Mouse (Mus musculus): ENCODE results near the gene Hspa1a. TPM values are rescaled to one million over a fixed set of nuclear protein-coding genes. Genes with fewer than 3 reads are reported as not detected.
"Not testable (repeated sequence)": the region's sequence is repeated elsewhere in the genome, so short reads cannot be mapped to it uniquely, and the experiment has no call there.

Gene Hspa1a
- total RNA-seq, 2 experiments from 2014 or later = 195 to 256 TPM

- no peak for DNase-seq (ENCODE audit: low spot score in 2 of 2)
These were observed 21.2 kb downstream of the Hspa1a start for GRCm38 (mm10) chr17:34950514-34951455.

- DNase-seq (ENCODE audit: low spot score in 2 of 2) = no peak
These were observed 22.4 kb downstream of the Hspa1a start for GRCm38 (mm10) chr17:34949553-34949969.

DNA sequence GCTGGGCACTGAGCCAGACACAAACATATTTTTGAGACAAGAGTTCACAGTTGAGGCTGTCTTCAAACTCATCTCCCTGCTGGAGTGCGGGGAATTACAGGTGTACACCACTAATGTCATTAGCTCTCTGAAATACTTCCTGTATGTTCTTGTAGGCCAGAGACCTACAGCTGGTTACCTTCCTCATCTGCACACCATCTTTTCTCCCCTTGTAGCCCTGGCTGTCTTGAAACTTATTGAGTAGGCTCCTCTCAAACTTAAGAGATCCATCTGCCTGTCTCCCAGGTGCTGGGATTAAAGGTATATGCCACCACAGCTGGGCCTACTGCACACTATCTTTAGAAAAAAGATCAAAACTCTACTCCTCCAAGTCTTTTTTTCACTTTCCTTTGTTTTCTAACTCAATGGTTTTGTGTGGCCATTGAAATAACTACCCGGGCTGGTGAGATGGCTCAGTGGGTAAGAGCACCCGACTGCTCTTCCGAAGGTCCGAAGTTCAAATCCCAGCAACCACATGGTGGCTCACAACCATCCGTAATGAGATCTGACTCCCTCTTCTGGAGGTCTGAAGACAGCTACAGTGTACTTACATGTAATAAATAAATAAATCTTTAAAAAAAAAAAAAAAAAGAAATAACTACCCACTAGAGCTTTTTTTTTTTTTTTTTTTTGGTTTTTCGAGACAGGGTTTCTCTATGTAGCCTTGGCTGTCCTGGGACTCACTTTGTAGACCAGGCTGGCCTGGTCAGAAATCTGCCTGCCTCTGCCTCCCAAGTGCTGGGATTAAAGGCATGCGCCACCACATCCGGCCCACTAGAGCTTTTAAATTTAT is 23.0 kb downstream of the Hspa1a start:
- DNase-seq (ENCODE audit: low spot score in 2 of 2) = not testable (repeated sequence)

DNA sequence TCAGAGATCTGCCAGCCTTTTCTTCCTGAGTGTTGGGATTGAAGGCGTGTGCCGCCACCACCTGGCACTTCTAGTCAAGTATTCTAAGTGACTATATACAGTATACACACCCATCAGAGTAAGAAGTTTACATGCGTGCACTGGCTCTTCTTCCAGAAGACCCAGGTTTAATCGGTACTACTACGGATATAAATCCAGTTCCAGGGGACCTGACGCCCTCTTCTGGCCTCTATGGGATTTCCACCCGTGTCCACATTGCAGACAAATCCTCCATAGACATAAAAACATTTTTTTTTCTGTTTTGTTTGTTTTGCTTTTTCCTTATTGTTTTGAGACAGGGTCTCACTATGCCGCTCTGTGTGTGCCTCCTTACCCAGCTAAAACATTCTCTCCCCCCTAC is 24.4 kb downstream of the Hspa1a start:
- no peak for DNase-seq (ENCODE audit: low spot score in 2 of 2)

GRCm38 (mm10) chr17:34946486-34947140 is 25.3 kb downstream of the Hspa1a start:
- DNase-seq (ENCODE audit: low spot score in 2 of 2) = no peak

DNA sequence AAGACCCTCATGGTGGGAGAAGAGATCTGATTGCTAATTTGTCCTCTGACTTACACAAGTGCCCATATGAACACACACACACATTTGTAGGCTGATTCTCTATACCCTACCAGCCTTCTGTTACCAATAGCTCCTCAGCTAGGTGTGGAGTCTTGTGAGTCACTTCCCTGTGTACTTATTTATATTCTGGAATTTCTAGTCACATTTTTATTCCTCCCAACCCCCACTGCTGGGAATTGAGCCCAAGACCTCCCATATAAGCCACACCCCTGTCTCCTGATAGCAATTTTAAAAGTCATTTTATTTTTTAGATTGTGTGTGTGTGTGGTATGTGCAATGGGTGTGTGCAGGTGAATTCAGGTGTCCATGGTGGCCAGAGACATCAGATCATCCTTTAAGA is 27.6 kb downstream of the Hspa1a start:
- no peak for DNase-seq (ENCODE audit: low spot score in 2 of 2)

DNA sequence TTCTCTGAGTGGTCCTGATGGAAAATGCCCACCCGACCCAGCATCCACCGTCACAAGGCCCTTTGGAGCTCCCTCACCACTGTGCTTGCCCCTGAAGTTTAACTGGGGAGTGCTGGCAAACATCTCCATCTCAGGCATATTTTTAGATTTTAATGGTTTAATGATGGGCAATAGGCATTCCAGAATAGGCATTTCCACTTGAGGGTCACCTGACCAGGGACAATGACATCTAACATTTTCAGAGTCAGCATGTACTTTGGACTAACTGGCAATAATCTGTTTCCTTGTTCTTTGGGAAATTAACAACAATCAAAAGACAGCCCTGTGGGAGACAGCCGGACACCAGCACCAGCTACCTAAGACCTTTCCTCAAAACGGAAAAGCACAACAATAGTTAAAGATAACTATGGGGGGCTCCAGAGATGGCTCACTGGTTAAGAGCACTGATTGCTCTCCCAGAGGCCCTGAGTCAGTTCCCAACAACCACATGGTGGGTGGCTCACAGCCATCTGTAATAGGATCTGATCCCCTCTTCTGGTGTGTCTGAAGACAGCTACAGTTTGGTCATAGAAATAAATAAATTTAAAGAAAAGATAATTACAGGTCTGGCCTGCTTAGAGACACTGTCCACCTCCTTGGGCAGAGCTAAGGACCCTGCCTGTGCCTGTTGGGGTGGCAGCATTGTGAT is 28.7 kb downstream of the Hspa1a start:
- no peak for DNase-seq (ENCODE audit: low spot score in 2 of 2)

GRCm38 (mm10) chr17:34941344-34942041 is 30.5 kb downstream of the Hspa1a start:
- DNase-seq (ENCODE audit: low spot score in 2 of 2) = no peak

DNA sequence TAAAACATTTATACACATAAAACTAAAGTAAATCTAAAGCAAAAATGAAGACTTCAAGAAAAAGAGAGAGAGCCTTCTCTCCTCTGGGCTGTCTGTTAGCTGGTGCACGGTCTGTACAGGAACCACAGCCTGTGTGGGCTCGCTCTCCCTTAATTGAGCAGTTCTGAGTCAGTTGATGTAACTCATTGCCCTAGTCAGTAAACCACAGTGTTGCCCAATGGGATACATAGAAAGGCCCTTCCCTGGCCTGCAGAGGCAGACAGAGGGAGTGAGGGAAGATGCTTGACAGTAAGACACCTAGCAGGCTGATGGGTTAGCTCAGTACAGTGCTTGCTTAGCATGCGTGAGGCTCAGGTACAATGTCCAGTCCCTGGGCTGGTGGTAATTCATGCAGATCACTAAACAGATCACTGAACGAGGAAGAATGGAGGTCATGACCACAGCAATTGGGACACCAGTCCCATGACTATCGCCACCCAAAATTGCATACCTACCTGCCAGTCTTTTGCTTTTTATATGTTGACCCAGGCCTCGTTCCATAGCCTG is 33.9 kb downstream of the Hspa1a start:
- no peak for DNase-seq (ENCODE audit: low spot score in 2 of 2)

DNA sequence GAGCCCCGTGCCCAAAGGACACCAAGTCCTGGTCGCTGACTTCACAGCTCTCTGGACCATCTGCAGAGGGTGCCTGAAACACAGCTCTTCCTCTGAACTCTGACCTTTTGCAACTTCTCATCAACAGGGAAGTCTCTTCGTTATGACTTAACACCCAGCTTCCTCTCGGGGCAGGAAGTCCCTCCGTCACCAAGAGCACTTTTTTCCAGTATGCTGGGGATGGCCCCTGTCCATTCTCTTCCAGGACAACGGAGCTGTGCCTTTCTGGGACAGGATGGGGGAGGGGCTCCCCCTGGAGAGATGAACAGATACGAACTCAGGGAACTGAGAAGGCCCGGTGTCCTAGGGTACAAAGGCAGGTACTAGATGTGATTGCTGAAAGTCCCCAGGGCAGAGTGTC is 37.1 kb downstream of the Hspa1a start:
- DNase-seq (ENCODE audit: low spot score in 2 of 2) = no peak

GRCm38 (mm10) chr17:34934031-34934430 is 37.9 kb downstream of the Hspa1a start:
- DNase-seq (ENCODE audit: low spot score in 2 of 2) = no peak

DNA sequence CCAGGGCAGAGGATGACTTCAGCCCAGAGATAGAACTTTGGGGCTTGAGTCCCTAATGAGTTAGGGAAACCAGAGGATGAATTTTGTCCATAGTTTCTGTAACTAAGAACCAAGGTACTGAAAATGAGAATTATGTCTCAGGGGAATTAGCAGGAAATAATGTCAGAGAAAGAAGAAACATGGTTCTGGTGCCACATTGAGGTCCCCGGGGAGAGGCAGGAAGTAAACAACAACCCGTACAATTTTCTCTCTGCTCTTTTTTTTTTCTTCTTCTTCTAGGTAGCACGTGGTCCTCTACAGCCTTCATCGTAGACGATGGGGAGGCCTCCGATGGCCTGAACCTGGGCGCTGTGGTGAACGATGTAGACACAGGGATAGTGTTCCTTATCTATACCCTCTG is 39.7 kb downstream of the Hspa1a start:
- DNase-seq (ENCODE audit: low spot score in 2 of 2) = no peak

DNA sequence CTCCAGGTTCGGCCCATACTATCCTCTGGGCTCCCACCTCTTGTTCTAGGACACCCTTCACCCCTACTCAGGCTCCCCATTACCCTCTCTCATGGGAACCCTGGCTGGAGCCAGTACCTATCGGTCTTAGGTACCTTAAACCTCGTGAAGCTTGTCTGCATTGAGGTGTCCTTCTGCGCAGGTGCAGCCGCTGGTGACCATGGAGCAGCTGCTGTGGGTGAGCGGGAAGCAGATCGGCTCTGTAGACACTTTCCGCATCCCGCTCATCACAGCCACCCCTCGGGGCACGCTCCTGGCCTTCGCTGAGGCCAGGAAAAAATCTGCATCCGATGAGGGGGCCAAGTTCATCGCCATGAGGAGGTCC is 40.2 kb downstream of the Hspa1a start:
- no peak for DNase-seq (ENCODE audit: low spot score in 2 of 2)

DNA sequence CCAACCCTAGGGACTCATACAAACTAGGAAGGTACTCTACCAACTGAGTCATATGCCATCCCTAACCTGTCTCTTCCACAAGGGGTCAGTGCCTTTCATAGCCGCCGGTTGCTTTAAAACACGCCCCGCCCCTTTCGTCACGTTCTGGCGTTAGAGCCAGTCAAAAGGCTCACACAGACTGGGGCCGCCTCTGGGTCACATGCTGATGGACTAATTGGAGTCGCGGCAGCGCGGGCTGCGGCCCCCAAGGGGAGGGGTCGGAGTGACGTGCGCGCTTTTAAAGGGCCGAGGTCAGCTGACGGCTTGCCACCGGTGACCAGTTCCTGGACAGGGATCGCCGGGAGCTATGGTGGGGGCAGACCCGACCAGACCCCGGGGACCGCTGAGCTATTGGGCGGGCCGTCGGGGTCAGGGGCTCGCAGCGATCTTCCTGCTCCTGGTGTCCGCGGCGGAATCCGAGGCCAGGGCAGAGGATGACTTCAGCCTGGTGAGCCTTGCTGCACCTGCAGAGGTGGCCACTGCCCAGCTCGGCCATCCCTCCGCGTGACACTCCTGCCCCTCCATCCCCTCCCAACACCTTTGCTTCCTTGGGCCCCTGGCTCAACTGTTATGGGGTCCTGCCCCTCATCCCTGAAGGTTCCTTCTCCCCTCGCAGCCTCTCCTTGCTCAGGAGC is 40.8 kb downstream of the Hspa1a start, which contains the start of gene Neu1:
Gene Neu1 (plus strand): TSS at position 193 of the 674 bp plus-strand sequence.
- peak; percentile 93 to 95 for DNase-seq (ENCODE audit: low spot score in 2 of 2)

DNA sequence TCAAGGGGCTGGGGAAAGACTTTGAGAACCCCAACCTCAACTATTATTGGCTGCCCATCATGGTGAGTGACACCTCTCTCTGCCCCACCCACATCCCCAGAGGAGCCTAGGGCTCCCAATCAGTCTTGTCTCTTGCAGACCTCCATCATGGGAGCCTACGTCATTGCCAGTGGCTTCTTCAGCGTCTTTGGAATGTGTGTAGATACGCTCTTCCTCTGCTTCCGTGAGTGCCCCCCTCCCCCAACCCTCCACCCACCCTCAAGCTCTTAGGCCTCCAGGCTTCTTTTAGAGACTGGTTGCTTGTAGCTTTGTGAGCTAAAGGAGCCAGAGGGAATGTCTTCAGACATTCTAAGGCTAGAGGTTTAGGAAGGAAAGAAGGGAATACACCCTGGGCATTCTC is 43.1 kb downstream of the Hspa1a start:
- no peak for DNase-seq (ENCODE audit: low spot score in 2 of 2)

- DNase-seq (ENCODE audit: low spot score in 2 of 2) = no peak
These were observed 44.5 kb downstream of the Hspa1a start for GRCm38 (mm10) chr17:34927306-34928019.

- no peak for DNase-seq (ENCODE audit: low spot score in 2 of 2)
These were observed 47.7 kb downstream of the Hspa1a start for GRCm38 (mm10) chr17:34924258-34924657.

DNA sequence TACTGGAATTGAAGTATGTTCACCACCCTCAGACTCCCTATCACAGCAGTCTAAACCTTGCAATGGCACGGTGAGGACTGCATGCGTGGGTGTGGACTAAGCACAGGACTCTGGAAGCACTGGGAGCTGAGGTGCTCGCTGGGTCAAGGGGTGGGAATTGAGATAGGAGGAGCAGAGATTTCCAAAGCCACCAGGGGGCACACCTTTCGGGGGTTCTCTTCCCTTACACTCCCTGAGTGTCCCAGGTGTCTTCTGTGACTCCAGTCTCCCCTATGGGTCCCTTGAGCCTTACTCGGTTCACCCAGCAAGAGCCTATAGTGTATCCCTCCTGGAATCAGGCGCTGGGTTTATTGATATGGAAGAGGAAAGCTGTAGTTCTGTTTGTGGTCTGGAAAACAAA is 49.0 kb downstream of the Hspa1a start:
- no peak for DNase-seq (ENCODE audit: low spot score in 2 of 2)

Data from adrenal gland, adult 18-20 months (tissue).